Mouse (Mus musculus): Measurements from ENCODE around the gene Klhl6. TPM values are rescaled to one million over a fixed set of nuclear protein-coding genes. Genes with fewer than 3 reads are reported as not detected.

The Klhl6 gene
- total and polyA plus RNA-seq, 2 experiments from 2014 or later = 8.0 to 14.9 TPM

GRCm38 (mm10) chr16:19968666-19969065, 14.2 kb downstream of the Klhl6 start:
- Histone ChIP-seq H3K9ac (replicated peaks; ENCODE audit: low read depth, low read length) (no peak overlapping the region), H3K4me2 (ENCODE audit: low read depth, low read length) (no peak overlapping the region), H3K4me3 (ENCODE audit: low read depth, low read length) (no peak overlapping the region), H3K4me1 (ENCODE audit: control insufficient read depth, insufficient read depth) (no peaks in the 10 kb centered on the region), H3K9me3 (replicated peaks; ENCODE audit: control insufficient read depth, low read length) (no peaks in the 10 kb centered on the region), H3K27me3 (ENCODE audit: control insufficient read depth, insufficient read depth, low read length) (no peaks in the 10 kb centered on the region), H3K36me3 (replicated peaks; ENCODE audit: control insufficient read depth, insufficient read depth, low read length) (peaks cover 17% of the 10 kb centered on the region), H3K27ac (ENCODE audit: low read depth) (no peak overlapping the region)
- WGBS = 88% methylated on average over 4 of the region's 4 CpGs
- DNase-seq (ENCODE audit: low spot score) = no peak
- ATAC-seq (ENCODE audit: insufficient read depth, low read depth) = no peak
- TF ChIP-seq EP300 (IDR thresholded peaks at IDR 0.05; ENCODE audit: low read depth) (no peak), CTCF (IDR thresholded peaks at IDR 0.05; ENCODE audit: low read depth) (no peak)

- Histone ChIP-seq H3K4me1 (ENCODE audit: control insufficient read depth, insufficient read depth) (no peaks in the 10 kb centered on the region), H3K36me3 (replicated peaks; ENCODE audit: control insufficient read depth, insufficient read depth, low read length) (peaks cover 17% of the 10 kb centered on the region), H3K27ac (ENCODE audit: low read depth) (no peak overlapping the region), H3K4me3 (ENCODE audit: low read depth, low read length) (no peak overlapping the region), H3K27me3 (ENCODE audit: control insufficient read depth, insufficient read depth, low read length) (no peaks in the 10 kb centered on the region), H3K9me3 (replicated peaks; ENCODE audit: control insufficient read depth, low read length) (no peaks in the 10 kb centered on the region), H3K4me2 (ENCODE audit: low read depth, low read length) (no peak overlapping the region), H3K9ac (replicated peaks; ENCODE audit: low read depth, low read length) (no peak overlapping the region)
- WGBS = 74% methylated on average over 1 of the region's 1 CpGs
- no peak for ATAC-seq (ENCODE audit: insufficient read depth, low read depth)
- DNase-seq (ENCODE audit: low spot score) = no peak
- TF ChIP-seq CTCF (IDR thresholded peaks at IDR 0.05; ENCODE audit: low read depth) (no peak), EP300 (IDR thresholded peaks at IDR 0.05; ENCODE audit: low read depth) (no peak)
These were observed 14.9 kb downstream of the Klhl6 start for GRCm38 (mm10) chr16:19967897-19968392.

GRCm38 (mm10) chr16:19966976-19967375, 15.9 kb downstream of the Klhl6 start:
- Histone ChIP-seq H3K9me3 (replicated peaks; ENCODE audit: control insufficient read depth, low read length) (no peaks in the 10 kb centered on the region), H3K27me3 (ENCODE audit: control insufficient read depth, insufficient read depth, low read length) (no peaks in the 10 kb centered on the region), H3K4me3 (ENCODE audit: low read depth, low read length) (no peak overlapping the region), H3K9ac (replicated peaks; ENCODE audit: low read depth, low read length) (no peak overlapping the region), H3K36me3 (replicated peaks; ENCODE audit: control insufficient read depth, insufficient read depth, low read length) (peaks cover 11% of the 10 kb centered on the region), H3K27ac (ENCODE audit: low read depth) (peak overlapping the region; percentile 30; the same call in 1 of the 2 replicates), H3K4me2 (ENCODE audit: low read depth, low read length) (no peak overlapping the region), H3K4me1 (ENCODE audit: control insufficient read depth, insufficient read depth) (no peaks in the 10 kb centered on the region)
- ATAC-seq (ENCODE audit: insufficient read depth, low read depth) (no peak), DNase-seq (ENCODE audit: low spot score) (no peak)
- TF ChIP-seq EP300 (IDR thresholded peaks at IDR 0.05; ENCODE audit: low read depth) (no peak), CTCF (IDR thresholded peaks at IDR 0.05; ENCODE audit: low read depth) (no peak)

DNA sequence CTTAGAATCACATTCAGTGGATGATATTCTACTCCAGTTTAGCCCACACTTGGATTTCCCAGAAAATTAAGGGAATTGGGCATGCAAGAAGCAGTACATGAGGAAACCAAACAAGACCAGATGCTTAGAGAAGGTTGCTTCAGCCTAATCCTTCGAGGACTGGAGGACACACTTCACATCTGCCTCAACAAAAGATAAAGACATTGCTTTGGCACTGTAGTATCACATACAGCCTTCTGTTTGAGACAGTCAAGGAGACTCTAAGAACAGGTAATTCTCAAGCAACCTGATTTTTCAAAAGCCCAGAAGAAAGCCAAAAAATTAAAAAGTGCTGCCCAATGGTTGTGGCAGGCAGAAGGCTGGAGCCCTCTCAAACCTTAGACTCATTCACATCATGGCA, 16.4 kb downstream of the Klhl6 start:
- no peak overlapping the region for H3K4me3 ChIP-seq (ENCODE audit: low read depth, low read length)
- TF ChIP-seq CTCF (IDR thresholded peaks at IDR 0.05; ENCODE audit: low read depth) (no peak), EP300 (IDR thresholded peaks at IDR 0.05; ENCODE audit: low read depth) (no peak)
- H3K9ac ChIP-seq (replicated peaks; ENCODE audit: low read depth, low read length) = no peak overlapping the region
- no peaks in the 10 kb centered on the region for H3K27me3 ChIP-seq (ENCODE audit: control insufficient read depth, insufficient read depth, low read length)
- peaks cover 10% of the 10 kb centered on the region for H3K36me3 ChIP-seq (replicated peaks; ENCODE audit: control insufficient read depth, insufficient read depth, low read length)
- WGBS = 47% methylated on average over 1 of the region's 1 CpGs
- ATAC-seq (ENCODE audit: insufficient read depth, low read depth) (no peak), DNase-seq (ENCODE audit: low spot score) (no peak)
- no peaks in the 10 kb centered on the region for H3K4me1 ChIP-seq (ENCODE audit: control insufficient read depth, insufficient read depth)
- H3K27ac ChIP-seq (ENCODE audit: low read depth) = 0 out of 2 replicates have a peak overlapping the region, but pooled peaks have one; percentile 5
- H3K9me3 ChIP-seq (replicated peaks; ENCODE audit: control insufficient read depth, low read length) = no peaks in the 10 kb centered on the region
- H3K4me2 ChIP-seq (ENCODE audit: low read depth, low read length) = no peak overlapping the region

DNA sequence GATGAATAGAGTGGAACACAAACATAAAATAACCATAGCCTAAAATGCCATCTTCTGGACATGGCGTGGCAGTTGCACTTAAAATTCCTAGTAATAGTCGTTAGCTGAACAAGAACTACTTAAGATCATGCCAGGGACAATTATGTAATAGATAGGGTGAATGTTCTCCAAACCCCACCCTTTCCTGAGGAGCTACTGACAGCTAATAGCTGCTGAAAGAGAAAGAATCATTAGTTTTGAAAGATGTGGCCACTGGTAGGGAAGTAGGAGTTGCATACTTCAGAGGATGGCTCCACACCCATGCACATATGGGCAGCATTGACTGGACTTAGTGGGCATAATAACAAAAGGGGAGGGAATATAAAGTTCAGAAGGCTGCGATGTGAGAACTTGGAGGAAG, 19.9 kb downstream of the Klhl6 start:
- H3K9ac ChIP-seq (replicated peaks; ENCODE audit: low read depth, low read length) = no peak overlapping the region
- TF ChIP-seq EP300 (IDR thresholded peaks at IDR 0.05; ENCODE audit: low read depth) (no peak), CTCF (IDR thresholded peaks at IDR 0.05; ENCODE audit: low read depth) (no peak)
- H3K36me3 ChIP-seq (replicated peaks; ENCODE audit: control insufficient read depth, insufficient read depth, low read length) = peaks cover 10% of the 10 kb centered on the region
- ATAC-seq (ENCODE audit: insufficient read depth, low read depth) (no peak), DNase-seq (ENCODE audit: low spot score) (no peak)
- H3K4me2 ChIP-seq (ENCODE audit: low read depth, low read length) = no peak overlapping the region
- H3K4me3 ChIP-seq (ENCODE audit: low read depth, low read length) = no peak overlapping the region
- H3K4me1 ChIP-seq (ENCODE audit: control insufficient read depth, insufficient read depth) = peaks cover 11% of the 10 kb centered on the region; the same call in 1 of the 2 replicates
- H3K9me3 ChIP-seq (replicated peaks; ENCODE audit: control insufficient read depth, low read length) = no peaks in the 10 kb centered on the region
- no peaks in the 10 kb centered on the region for H3K27me3 ChIP-seq (ENCODE audit: control insufficient read depth, insufficient read depth, low read length)
- no peak overlapping the region for H3K27ac ChIP-seq (ENCODE audit: low read depth)
- 63% methylated on average over 3 of the region's 3 CpGs for WGBS

DNA sequence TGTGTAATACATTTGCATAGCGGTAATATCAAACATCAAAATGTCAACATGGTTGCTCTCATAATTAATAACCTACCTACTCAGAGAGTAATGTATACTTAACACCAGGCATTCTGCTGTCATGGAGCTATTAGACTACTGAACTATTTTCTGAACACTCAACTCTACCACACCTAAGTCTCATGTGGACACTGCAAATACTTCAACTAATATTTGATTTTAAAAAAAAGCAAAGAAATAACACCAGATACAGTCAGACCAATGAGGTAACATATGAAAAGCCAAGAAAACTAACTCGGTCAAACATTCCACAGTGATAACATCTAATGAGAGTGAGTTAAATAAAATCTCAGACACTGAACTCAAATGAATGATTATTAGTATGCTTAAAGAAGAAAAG, 21.8 kb downstream of the Klhl6 start:
- H3K9ac ChIP-seq (replicated peaks; ENCODE audit: low read depth, low read length) = no peak overlapping the region
- peaks cover 14% of the 10 kb centered on the region for H3K36me3 ChIP-seq (replicated peaks; ENCODE audit: control insufficient read depth, insufficient read depth, low read length)
- ATAC-seq (ENCODE audit: insufficient read depth, low read depth) (no peak), DNase-seq (ENCODE audit: low spot score) (no peak)
- peak overlapping the region; percentile 31; the same call in 1 of the 2 replicates for H3K4me2 ChIP-seq (ENCODE audit: low read depth, low read length)
- 75% methylated on average over 2 of the region's 2 CpGs for WGBS
- no peak overlapping the region for H3K4me3 ChIP-seq (ENCODE audit: low read depth, low read length)
- TF ChIP-seq EP300 (IDR thresholded peaks at IDR 0.05; ENCODE audit: low read depth) (no peak), CTCF (IDR thresholded peaks at IDR 0.05; ENCODE audit: low read depth) (no peak)
- peaks cover 11% of the 10 kb centered on the region; the same call in 1 of the 2 replicates for H3K4me1 ChIP-seq (ENCODE audit: control insufficient read depth, insufficient read depth)
- H3K9me3 ChIP-seq (replicated peaks; ENCODE audit: control insufficient read depth, low read length) = no peaks in the 10 kb centered on the region
- H3K27me3 ChIP-seq (ENCODE audit: control insufficient read depth, insufficient read depth, low read length) = no peaks in the 10 kb centered on the region
- no peak overlapping the region for H3K27ac ChIP-seq (ENCODE audit: low read depth)
